Mouse (Mus musculus) midbrain, embryonic 14.5 days (tissue): ENCODE results near the gene Lsg1. TPM values are rescaled to one million over a fixed set of nuclear protein-coding genes. Genes with fewer than 3 reads are reported as not detected.
A peak's percentile ranks its signal among the peaks of the same experiment; 100 is the strongest.

Source experiments
- ATAC-seq: fragments of 200-750 bp; cut with Nextera tagmentation; 2 replicates; pipeline ENCODE4 v1.8.0; 2017; ENCODE audit warnings: moderate number of reproducible peaks, moderate library complexity; ENCODE audit not compliant: low FRiP score, low TSS enrichment
- DNase-seq: peaks from one replicate; pipeline ENCODE4 v3.0.0-alpha.2; 2015
- H3K27ac ChIP-seq: fragments of 300-500 bp; sonication (generic); replicated peaks from 2 replicates; pipeline ENCODE4 v1.5.1; 2014; ENCODE audit warnings: mild to moderate bottlenecking, low read depth, low read length, moderate library complexity
- H3K27me3 ChIP-seq: fragments of 300-500 bp; sonication (generic); 2 replicates; pipeline ENCODE4 v1.6.1; 2014; ENCODE audit warnings: low read length, control low read depth, mixed read lengths; ENCODE audit not compliant: control insufficient read depth, insufficient read depth
- H3K36me3 ChIP-seq: fragments of 300-500 bp; sonication (generic); 2 replicates; pipeline ENCODE4 v1.6.1; 2014; ENCODE audit warnings: low read length, control low read depth; ENCODE audit not compliant: control insufficient read depth, insufficient read depth
- H3K4me1 ChIP-seq: fragments of 300-500 bp; sonication (generic); 2 replicates; pipeline ENCODE4 v1.6.1; 2014; ENCODE audit warnings: mild to moderate bottlenecking, antibody characterized with exemption, low read length, control low read depth; ENCODE audit not compliant: control insufficient read depth, insufficient read depth
- H3K4me2 ChIP-seq: fragments of 300-500 bp; sonication (generic); 2 replicates; pipeline ENCODE4 v1.6.1; 2014; ENCODE audit warnings: mild to moderate bottlenecking, low read length, moderate library complexity
- H3K4me3 ChIP-seq: fragments of 300-500 bp; sonication (generic); replicated peaks from 2 replicates; pipeline ENCODE4 v1.5.1; 2014; ENCODE audit warnings: low read depth, low read length
- H3K9ac ChIP-seq: fragments of 300-500 bp; sonication (generic); replicated peaks from 2 replicates; pipeline ENCODE4 v1.6.1; 2014; ENCODE audit warnings: mild to moderate bottlenecking, low read length, moderate library complexity
- H3K9me3 ChIP-seq: fragments of 300-500 bp; sonication (generic); 2 replicates; pipeline ENCODE4 v1.6.1; 2016; ENCODE audit warnings: low read length, control low read depth, mixed read lengths; ENCODE audit not compliant: control insufficient read depth
- WGBS: fragments of 180-500 bp; shearing (Covaris S2); extraction: QIAGEN DNeasy Blood & Tissue Kit; methylation state at CpG from one replicate; pipeline ENCODE4 v1.1.7; 2014; 5-methylcytosine and 5-hydroxymethylcytosine counted together
- polyA plus RNA-seq: library from polyadenylated mRNA; unstranded; fragments of >200 nt; fragmentation: Nextera tagmentation; extraction: Ambion mirVana; gene quantifications from 2 replicates; pipeline ENCODE4 v1.2.1, GENCODE M21; 2014

Lsg1 gene
- polyA plus RNA-seq, result 43.2 and 55.0 TPM in 2 replicates

DNA sequence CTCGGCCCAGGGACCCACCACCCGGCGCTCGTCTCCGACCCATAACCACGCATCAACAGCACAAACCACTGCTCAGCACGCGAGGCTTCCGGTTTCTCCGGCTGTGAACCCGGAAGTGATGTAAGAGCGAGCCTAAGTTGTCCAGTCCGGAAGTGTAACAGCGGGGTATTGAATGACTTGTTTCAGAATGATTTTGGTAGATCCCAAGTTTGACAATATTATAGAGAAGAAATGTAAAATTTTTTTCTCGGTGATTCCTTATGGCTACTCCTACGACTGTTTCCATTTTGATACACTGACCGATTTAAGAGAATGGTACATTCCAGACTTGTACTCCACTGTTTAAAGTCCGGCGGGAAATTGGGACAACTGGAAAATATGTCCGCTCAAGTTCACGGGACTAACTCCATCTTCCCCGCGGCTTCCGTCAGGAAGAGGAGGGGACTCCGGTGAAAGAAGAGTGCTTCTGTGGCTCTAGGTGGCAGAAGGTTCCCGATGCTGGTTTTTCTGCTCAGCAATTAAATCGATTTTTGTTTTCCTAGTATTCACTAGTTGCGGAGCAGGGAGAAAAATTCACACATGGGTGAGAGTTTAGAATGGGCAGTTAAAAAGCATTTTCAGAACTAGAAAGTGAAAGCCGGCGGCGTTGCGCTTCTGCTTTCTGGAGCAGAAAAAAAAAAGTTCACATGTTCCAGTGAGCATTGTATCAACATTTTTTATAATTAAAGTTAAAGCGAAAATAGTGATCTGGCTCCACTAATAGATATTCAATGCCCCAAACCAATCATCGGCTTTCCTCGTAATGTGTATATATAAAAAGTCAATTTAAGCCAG lies at the start of gene Lsg1:
Gene Lsg1, minus strand, starts transcription at position 99 of the 834 bp plus-strand sequence.
- ATAC-seq (peak; percentile 95), DNase-seq (peak; percentile 97)
- no peaks in the 10 kb centered on the region for H3K9me3 ChIP-seq
- peak within 1 kb of the TSS; percentile 93 for H3K4me2 ChIP-seq
- H3K4me1 ChIP-seq, result peaks cover 8% of the 10 kb centered on the region
- peak within 1 kb of the TSS; percentile 62 for H3K9ac ChIP-seq
- WGBS, result 3% methylated on average over 35 of the region's 35 CpGs
- peak within 1 kb of the TSS; percentile 73 for H3K27ac ChIP-seq
- H3K27me3 ChIP-seq, result no peaks in the 10 kb centered on the region
- H3K36me3 ChIP-seq, result peaks cover 26% of the 10 kb centered on the region
- H3K4me3 ChIP-seq, result peak within 1 kb of the TSS; percentile 92

DNA sequence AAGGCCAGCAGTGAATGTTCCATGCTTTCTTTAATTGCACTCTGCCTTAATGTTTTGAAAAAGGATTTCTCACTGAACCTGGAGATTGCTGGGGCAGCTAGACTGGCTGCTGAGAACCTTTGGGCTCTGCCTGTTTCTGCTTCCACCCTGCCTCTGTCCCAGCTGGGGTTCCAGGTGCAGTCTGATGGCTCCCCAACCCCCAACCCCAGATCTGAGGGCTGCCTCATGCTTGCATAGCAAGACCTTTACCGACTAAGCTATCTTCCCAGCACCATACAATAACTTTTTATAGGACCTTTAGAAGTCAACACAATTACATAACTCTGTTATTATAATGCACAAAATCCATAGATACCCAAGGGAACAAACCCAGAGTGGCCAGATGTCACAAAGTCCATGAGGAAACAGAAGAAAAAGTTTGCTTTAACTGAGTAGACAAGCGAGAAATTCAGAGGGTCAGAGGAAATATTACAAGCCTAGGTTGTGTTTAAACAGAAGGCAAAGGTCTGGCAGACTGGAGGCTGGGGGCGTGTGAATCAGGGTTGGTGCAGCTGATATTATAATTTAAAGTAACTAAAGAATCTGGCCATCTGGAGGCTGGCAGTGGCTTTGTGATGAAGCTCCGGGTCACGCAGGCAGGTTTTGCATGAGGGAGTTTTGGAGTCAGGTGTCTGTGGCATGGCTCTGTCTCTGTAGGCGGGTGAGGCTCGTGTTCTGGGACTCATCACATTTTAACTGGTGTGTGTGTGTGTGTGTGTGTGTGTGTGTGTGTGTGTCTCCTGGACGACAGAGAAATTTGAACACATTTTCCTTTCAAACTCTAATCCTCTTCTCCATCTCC lies 46.7 kb upstream of the Lsg1 start:
- H3K4me2 ChIP-seq, result no peak overlapping the region
- H3K4me3 ChIP-seq, result no peak overlapping the region
- DNase-seq (no peak), ATAC-seq (no peak)
- 55% methylated on average over 8 of the region's 8 CpGs for WGBS
- H3K27me3 ChIP-seq, result no peaks in the 10 kb centered on the region
- no peaks in the 10 kb centered on the region for H3K4me1 ChIP-seq
- H3K9ac ChIP-seq, result no peak overlapping the region
- H3K9me3 ChIP-seq, result no peaks in the 10 kb centered on the region
- no peak overlapping the region for H3K27ac ChIP-seq
- H3K36me3 ChIP-seq, result no peaks in the 10 kb centered on the region

DNA sequence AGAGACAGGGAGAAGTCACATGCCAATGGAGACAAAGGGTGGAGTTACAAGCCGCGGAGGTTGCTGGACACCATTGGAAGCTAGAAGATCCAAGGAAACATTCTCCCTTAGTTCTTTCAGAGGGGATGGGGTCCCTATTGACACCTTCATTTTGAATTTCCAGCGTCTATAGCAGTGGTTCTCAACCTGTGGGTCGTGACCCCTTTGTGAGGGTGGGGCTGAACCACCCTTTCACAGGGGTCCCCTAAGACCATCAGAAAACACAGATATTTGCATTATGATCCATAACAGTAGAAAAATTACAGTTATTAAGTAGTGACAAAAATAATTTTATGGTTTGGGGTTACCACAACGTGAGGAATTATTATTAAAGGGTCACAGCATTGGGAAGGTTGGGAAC lies 42.1 kb upstream of the Lsg1 start:
- H3K36me3 ChIP-seq, result no peaks in the 10 kb centered on the region
- H3K4me3 ChIP-seq, result no peak overlapping the region
- no peaks in the 10 kb centered on the region for H3K9me3 ChIP-seq
- H3K27ac ChIP-seq, result no peak overlapping the region
- 94% methylated on average over 5 of the region's 5 CpGs for WGBS
- no peaks in the 10 kb centered on the region for H3K4me1 ChIP-seq
- ATAC-seq (no peak), DNase-seq (no peak)
- no peak overlapping the region for H3K4me2 ChIP-seq
- H3K27me3 ChIP-seq, result no peaks in the 10 kb centered on the region
- H3K9ac ChIP-seq, result no peak overlapping the region

DNA sequence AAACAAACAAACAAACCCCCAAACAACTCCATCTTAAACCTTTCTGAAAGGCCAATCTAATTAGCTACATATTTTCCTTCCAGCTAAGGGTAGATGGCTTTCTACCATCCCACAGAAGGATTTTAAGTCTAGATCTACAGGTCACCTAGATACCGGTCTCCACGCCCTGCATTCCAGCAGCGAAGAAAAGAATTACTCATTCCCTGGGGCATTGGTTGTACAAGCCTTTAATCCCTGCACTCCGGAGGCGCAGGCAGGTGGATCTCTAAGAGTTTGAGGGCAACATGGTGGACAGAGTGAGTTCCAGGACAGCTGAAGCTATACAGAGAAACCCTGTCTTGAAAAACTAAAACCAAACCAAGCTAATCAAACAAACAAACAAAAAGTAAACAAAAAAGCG lies 41.0 kb upstream of the Lsg1 start:
- ATAC-seq (no peak), DNase-seq (no peak)
- 37% methylated on average over 6 of the region's 6 CpGs for WGBS
- H3K9ac ChIP-seq, result no peak overlapping the region
- no peak overlapping the region for H3K4me2 ChIP-seq
- no peaks in the 10 kb centered on the region for H3K9me3 ChIP-seq
- H3K27ac ChIP-seq, result no peak overlapping the region
- H3K4me3 ChIP-seq, result no peak overlapping the region
- H3K27me3 ChIP-seq, result no peaks in the 10 kb centered on the region
- H3K36me3 ChIP-seq, result no peaks in the 10 kb centered on the region
- H3K4me1 ChIP-seq, result no peaks in the 10 kb centered on the region

DNA sequence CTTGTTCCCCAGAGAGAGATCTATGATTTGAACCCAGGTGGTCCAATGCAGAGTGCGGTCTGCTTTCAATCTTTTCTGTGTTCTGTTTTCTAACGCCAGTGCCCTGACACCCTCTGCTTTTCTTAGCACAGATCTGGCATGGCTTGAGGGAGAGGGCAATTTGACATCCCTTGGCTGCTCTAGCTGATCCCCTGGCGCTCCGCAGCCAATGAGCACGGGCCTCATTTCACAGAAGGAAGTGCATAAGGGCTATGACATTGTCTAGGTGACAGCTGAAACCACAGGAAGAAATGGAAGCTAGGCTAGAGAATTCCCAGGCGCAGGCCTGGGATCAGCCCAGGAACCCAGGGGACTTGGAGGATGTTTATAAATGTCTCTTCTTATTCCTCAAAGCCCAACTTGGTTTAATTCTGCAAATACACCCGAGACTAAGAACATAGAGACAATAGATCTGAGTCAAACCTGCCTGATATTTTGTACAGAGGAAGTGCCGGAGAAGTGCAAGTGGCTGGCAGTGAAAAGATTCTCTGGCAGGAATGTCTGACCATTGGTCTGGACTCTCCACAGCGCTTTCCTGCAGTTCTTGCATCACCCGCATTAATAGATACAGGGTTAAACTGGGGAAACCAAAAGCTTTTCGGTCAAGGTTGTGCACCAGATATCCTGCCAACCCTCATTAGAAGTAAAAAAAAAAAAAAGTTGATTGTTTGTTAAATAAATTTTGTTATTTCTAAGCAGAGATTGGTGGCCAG lies 40.4 kb upstream of the Lsg1 start:
- Histone ChIP-seq H3K27ac (no peak overlapping the region), H3K9me3 (no peaks in the 10 kb centered on the region), H3K27me3 (no peaks in the 10 kb centered on the region), H3K9ac (no peak overlapping the region), H3K4me1 (no peaks in the 10 kb centered on the region), H3K4me3 (no peak overlapping the region), H3K36me3 (no peaks in the 10 kb centered on the region), H3K4me2 (no peak overlapping the region)
- DNase-seq (no peak), ATAC-seq (no peak)
- WGBS, result 67% methylated on average over 11 of the region's 11 CpGs

DNA sequence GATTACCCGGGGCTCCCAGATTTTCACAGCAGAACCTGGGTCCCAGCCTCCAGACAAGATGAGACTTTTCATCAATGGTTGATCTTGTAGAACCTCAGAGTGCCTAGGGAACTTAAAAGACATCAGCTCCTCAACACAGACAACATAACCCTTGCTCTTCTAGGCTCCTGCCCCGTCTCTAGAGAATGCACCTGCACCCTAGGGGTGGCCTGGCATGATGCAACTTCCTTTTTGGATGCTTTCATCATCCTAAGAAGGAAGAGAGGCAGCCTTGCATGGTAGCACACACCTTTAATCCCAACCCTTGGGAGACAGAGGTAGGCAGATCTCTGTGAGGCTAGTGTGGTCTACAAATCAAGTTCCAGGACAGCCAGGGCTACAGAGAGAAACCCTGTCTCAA lies 37.2 kb upstream of the Lsg1 start:
- Histone ChIP-seq H3K9me3 (no peaks in the 10 kb centered on the region), H3K4me3 (no peak overlapping the region), H3K4me1 (no peaks in the 10 kb centered on the region), H3K27me3 (no peaks in the 10 kb centered on the region), H3K9ac (no peak overlapping the region), H3K27ac (no peak overlapping the region), H3K4me2 (no peak overlapping the region), H3K36me3 (no peaks in the 10 kb centered on the region)
- no peak for DNase-seq
- 63% methylated on average over 2 of the region's 2 CpGs for WGBS
- ATAC-seq, result no peak

DNA sequence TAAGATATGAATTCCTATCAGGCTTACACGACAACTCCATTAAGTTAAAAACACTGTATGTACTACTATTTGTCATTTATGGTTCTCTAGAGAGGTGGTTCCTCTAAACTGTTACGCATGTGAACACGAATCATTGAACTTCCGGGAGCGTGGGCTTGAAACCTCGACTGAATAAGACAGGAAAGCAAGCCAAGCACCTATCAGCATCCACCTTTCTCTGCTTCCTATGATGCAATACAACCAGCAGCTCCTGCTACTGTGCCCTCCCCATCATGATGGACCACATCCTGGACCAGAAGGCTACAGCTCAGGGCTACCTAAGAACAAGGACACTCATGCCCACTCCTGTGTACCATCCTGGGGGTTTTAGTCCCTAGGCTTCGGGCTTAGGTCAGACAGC lies 36.3 kb upstream of the Lsg1 start:
- Histone ChIP-seq H3K4me2 (no peak overlapping the region), H3K4me1 (no peaks in the 10 kb centered on the region), H3K9me3 (no peaks in the 10 kb centered on the region), H3K9ac (no peak overlapping the region), H3K4me3 (no peak overlapping the region), H3K36me3 (no peaks in the 10 kb centered on the region), H3K27ac (no peak overlapping the region), H3K27me3 (no peaks in the 10 kb centered on the region)
- ATAC-seq, result no peak
- DNase-seq, result no peak
- WGBS, result 89% methylated on average over 7 of the region's 7 CpGs

DNA sequence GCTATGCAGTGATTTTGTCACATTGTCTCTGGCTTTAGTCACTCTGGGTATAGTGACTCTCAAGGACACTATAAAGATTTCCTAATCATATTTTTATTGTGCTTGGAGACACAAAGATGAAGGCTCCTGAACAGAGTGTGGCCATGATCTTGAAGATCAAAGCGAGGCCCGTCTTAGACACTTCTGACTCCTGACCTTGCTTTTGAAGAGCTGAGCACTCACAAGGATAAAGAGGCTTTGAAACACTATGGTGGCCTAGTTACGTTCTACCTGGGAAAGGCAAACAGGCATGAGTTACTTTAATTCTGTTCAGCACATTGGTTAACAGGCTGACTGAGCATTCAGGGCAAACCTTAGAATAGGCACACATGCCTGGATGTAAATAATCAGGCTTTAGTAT lies 28.9 kb upstream of the Lsg1 start:
- Histone ChIP-seq H3K9ac (no peak overlapping the region), H3K36me3 (no peaks in the 10 kb centered on the region), H3K4me1 (no peaks in the 10 kb centered on the region), H3K27me3 (no peaks in the 10 kb centered on the region), H3K4me2 (no peak overlapping the region), H3K9me3 (no peaks in the 10 kb centered on the region), H3K4me3 (no peak overlapping the region), H3K27ac (no peak overlapping the region)
- ATAC-seq (no peak), DNase-seq (no peak)
- 75% methylated on average over 3 of the region's 3 CpGs for WGBS
